Mouse (Mus musculus) brain, embryonic 14.5 days (tissue): ENCODE measurements at regions not wholly inside any gene's neighbourhood (a gene's known extent, or its start where the extent isn't known, plus 50 kb on each side); places are given as distances from the start of the nearest gene placed in this dataset.

Experiments used
- DNase-seq: peaks from one replicate; pipeline ENCODE4 v3.0.0-alpha.2; 2011; ENCODE audit warnings: low read depth
- CTCF ChIP-seq: fragments of 200-500 bp; IDR thresholded peaks from 2 replicates; pipeline ENCODE4 v1.5.1; 2012; ENCODE audit warnings: inconsistent platforms, mild to moderate bottlenecking, moderate library complexity, borderline replicate concordance; ENCODE audit not compliant: insufficient read depth, insufficient read length; ENCODE audit errors: extremely low read depth
- POLR2A ChIP-seq: fragments of 200-500 bp; IDR thresholded peaks from 2 replicates; pipeline ENCODE4 v1.6.1; 2012; ENCODE audit warnings: mild to moderate bottlenecking, inconsistent platforms, borderline replicate concordance; ENCODE audit not compliant: poor library complexity, insufficient read depth, insufficient read length, severe bottlenecking; ENCODE audit errors: extremely low read depth

DNA sequence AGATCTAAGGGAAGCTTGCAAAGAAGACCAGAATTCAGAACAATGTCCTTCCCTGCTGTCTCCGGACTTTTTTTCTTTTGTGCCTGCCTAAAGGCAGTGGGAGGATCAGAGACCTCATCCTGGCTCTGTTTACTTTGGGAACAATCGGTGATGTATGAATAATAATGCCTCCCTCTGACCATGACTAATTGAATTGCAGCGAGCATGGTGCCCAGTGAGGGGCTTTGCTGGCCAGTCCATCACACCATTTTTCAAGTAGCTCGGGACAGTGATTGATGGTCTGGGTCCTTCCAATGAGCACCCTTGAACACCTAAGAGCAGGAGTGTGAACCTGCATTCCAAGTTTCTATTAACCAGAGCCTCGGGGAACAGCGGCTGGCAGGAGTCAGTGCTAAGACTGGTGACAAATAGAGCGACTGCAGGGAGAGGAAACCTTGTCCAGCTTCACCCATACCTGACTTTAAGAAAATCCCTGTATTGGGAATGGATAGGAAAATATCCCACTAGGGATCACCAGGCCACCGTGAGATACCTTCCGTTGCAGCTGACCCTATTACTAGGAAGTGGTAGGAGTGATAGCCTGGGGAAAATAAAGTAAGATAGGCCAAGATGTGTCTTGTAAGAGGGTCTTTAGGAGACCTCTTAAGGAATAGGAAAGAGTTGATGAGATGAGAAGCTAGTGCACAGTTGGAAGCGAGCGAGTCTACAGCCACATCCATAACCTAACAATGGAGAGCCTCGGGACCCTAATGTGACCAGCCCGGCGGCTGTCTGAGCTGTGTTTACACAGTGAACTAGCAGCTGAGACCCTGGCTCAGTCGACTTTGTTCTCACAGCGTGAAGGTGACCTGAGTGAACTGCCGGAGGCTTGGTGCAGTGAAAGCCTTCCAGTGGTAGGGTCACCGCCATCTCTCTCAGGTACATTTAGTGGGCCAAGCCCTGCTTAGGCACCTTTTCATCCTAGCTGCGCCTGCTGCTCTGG, 140.7 kb downstream of the Foxa2 start:
- no peak for TF ChIP-seq CTCF
- no peak for TF ChIP-seq POLR2A
- DNase-seq, result peak; percentile 30

- no peak for TF ChIP-seq POLR2A
- DNase-seq, result peak; percentile 12
These were observed 141.7 kb downstream of the Foxa2 start for GRCm38 (mm10) chr2:147905118-147905517.

- TF ChIP-seq CTCF (no peak), POLR2A (no peak)
- no peak for DNase-seq
These were observed 147.5 kb downstream of the Foxa2 start for GRCm38 (mm10) chr2:147899236-147899635.

DNA sequence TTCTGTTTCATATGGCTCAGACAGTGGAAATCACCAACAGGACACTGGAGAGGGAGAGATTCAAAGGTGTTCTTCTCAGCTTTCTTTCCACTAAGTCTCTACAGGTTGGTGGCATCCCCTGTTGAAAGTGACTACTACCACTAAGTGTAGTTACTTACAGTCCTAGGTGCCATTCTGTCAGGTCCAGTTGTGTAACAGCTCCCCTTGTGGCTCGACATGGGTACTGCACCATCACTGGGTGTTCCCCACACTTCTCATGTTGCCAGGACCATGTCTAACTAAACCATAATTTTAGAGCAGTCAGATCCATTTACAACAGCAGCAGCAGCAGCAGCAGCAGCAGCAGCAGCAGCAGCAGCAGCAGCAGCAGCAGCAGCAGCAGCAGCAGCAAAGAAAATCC, 151.1 kb downstream of the Foxa2 start:
- peak; percentile 67 for DNase-seq

GRCm38 (mm10) chr2:147894213-147894612, 152.6 kb downstream of the Foxa2 start:
- DNase-seq, result no peak
- TF ChIP-seq POLR2A, result no peak
- TF ChIP-seq CTCF, result no peak

More for the DNA sequence above, 151.1 kb downstream of the Foxa2 start:
- TF ChIP-seq CTCF (peak; percentile 85), POLR2A (no peak)

DNA sequence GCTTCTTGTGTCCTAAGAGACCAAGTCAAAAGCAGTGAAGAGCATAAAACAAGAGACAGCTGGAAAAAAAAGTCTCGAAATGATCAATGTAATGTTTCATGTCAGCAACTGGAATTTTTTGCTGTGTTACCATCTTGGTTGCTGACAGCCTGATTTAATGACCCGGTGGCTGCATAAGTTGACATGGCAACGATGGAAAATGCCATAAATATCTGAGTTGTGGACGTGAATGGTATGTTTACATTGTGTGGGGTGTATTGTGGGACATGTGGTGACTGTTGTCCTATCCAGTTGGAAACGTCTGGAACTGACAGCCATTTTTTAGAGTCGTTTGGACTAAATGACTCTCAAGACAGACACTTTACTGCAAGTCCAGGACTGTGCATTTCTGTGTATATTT, 160.6 kb downstream of the Foxa2 start:
- TF ChIP-seq CTCF, result no peak
- TF ChIP-seq POLR2A, result no peak
- no peak for DNase-seq

- no peak for TF ChIP-seq CTCF
- no peak for TF ChIP-seq POLR2A
- DNase-seq, result peak; percentile 46
These were observed 168.9 kb downstream of the Foxa2 start for GRCm38 (mm10) chr2:147877907-147878306.

DNA sequence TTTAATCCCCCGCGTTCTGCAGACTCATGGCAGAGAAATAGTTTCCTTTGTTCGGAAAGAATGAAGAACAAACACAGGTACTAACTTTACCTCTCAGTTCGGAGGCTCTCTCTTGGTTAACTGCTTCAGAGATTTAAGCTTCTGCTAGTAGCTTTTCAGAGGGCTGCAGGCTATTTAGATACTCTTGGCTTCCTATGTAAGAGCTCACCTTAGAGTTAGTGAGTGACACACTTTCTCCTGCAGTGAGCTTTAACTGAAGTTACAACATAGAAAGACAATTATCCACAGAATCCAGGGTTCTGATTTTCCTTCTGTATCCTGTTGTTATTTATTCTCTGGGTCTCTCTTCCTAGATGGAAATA, 169.2 kb downstream of the Foxa2 start:
- peak; percentile 33 for DNase-seq
- no peak for TF ChIP-seq CTCF
- TF ChIP-seq POLR2A, result no peak

DNA sequence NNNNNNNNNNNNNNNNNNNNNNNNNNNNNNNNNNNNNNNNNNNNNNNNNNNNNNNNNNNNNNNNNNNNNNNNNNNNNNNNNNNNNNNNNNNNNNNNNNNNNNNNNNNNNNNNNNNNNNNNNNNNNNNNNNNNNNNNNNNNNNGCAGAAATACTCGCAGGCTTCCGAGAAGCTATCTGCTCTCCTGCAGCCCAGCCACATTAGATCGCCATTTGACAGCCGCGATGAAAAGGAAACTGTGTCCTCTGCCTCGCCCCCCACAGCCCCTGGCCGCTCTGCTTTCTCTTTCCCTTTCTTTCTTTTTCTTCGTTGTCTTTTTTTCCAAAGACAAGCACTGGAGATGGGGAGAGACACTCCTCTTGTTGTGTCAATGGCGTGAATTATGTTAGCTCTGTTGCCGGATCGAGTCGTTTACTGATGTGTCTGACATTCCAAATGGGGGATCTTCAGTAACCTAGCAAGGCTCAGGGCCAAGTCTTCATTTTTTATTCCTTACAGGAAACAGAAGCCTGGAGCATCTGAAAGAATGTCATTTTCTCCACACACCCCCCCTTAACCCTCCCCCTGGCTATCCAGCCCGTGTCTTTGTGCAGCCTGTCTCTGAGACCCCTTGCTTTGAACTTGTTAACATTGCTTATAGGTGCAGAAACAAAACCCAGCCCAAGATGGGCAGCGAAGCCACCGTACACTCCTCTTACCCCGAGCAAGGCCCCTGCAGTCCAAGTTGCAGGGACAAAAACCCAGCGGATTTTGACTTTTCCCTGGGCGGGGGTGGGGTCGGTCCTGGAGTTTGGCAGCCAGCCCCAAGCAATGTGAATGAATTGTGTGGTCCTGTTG, 169.8 kb downstream of the Foxa2 start:
- TF ChIP-seq CTCF (no peak), POLR2A (no peak)
- peak; percentile 64 for DNase-seq

- TF ChIP-seq CTCF, result no peak
- no peak for TF ChIP-seq POLR2A
- no peak for DNase-seq
These were observed 173.8 kb downstream of the Foxa2 start for GRCm38 (mm10) chr2:147872972-147873371.

GRCm38 (mm10) chr2:147851186-147851802, 195.5 kb downstream of the Foxa2 start:
- TF ChIP-seq CTCF, result no peak
- no peak for TF ChIP-seq POLR2A
- DNase-seq, result peak; percentile 8
